In the genomic region with DNA sequence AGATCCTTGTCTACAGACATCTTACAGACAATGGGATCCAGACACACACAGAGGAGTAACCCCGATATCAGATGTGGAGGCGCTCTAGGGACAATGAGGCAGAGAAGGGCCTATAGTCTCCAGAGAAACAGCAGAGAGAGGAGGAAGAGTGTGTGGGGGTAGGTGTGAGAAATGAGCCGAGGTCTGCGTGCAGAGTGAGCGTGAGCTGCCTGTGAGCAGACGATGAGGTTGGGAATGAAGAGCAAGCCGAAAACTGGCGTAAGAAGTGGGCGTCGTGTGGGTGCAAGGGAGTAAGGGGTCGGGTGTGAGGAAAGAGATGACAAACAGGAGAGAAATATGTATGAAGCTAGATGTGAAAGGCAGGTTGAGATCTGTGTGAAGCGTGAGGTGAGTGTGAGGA, we compare ENCODE assay signal across 36 mouse cellular contexts. TPM values are rescaled to one million over a fixed set of nuclear protein-coding genes. Genes with fewer than 3 reads are reported as not detected.
DNase-seq lines count a peak whose midpoint lies in the region; ATAC-seq and TF ChIP-seq lines count a peak whose summit lies in the region.
"Had no signal": no experiment of that assay in that cellular context is flagged by ENCODE, and none has a peak within 500 bp of the region (broad histone marks: within the 10 kb centered on the region; RNA-seq: fewer than 3 reads in every experiment).

No protein-coding gene starts in this region.

- intact Hi-C loops in left cerebral cortex, postnatal 25 days (cut with DNase I): no loop called here
- intact Hi-C loops in left cerebral cortex, postnatal 14 days (cut with DNase I): no loop called here

- no peak overlapping the region for H3K9ac ChIP-seq in liver, postnatal 0 days (replicated peaks)
- H3K9ac ChIP-seq: embryonic facial prominence, embryonic 13.5 days; heart, embryonic 13.5 days; hindbrain, embryonic 14.5 days; liver, embryonic 12.5 days had no signal

- no peaks in the 10 kb centered on the region for H3K27me3 ChIP-seq in liver, postnatal 0 days (ENCODE audit: insufficient read depth, low read length)
- H3K27me3 ChIP-seq: embryonic facial prominence, embryonic 13.5 days; heart, embryonic 13.5 days; liver, embryonic 12.5 days; Patski had no signal

- WGBS in liver, postnatal 0 days (ENCODE audit: insufficient replicate concordance): 88% methylated on average over 12 of the region's 12 CpGs

- no peak overlapping the region for H3K4me2 ChIP-seq in liver, postnatal 0 days (ENCODE audit: low read depth, low read length)
- H3K4me2 ChIP-seq: embryonic facial prominence, embryonic 13.5 days; heart, embryonic 13.5 days; hindbrain, embryonic 14.5 days; liver, embryonic 12.5 days had no signal

- ATAC-seq in frontal cortex, adult (ENCODE audit: low TSS enrichment): peak; percentile 66
- ATAC-seq in liver, postnatal 0 days: no peak
- ATAC-seq: intestine, postnatal 0 days; liver, embryonic 12.5 days; lung, postnatal 0 days; Patski had no signal

- no peaks in the 10 kb centered on the region for H3K4me1 ChIP-seq in liver, postnatal 0 days (ENCODE audit: insufficient read depth)

- H3K9me3 ChIP-seq in liver, postnatal 0 days (ENCODE audit: low read length): no peaks in the 10 kb centered on the region
- H3K9me3 ChIP-seq: embryonic facial prominence, embryonic 13.5 days; heart, embryonic 13.5 days; liver, embryonic 12.5 days had no signal

- no peak overlapping the region for H3K4me3 ChIP-seq in liver, postnatal 0 days (ENCODE audit: low read depth, low read length)
- H3K4me3 ChIP-seq: embryonic facial prominence, embryonic 13.5 days; heart, embryonic 13.5 days; liver, embryonic 12.5 days had no signal

- TF ChIP-seq EP300 in liver, postnatal 0 days (IDR thresholded peaks at IDR 0.05; ENCODE audit: low read depth): no peak

- no peak for TF ChIP-seq CTCF in liver, postnatal 0 days (IDR thresholded peaks at IDR 0.05; ENCODE audit: low read depth)

- no peak overlapping the region for H3K27ac ChIP-seq in liver, postnatal 0 days (ENCODE audit: low read depth)
- H3K27ac ChIP-seq: embryonic facial prominence, embryonic 13.5 days; heart, embryonic 13.5 days; hindbrain, embryonic 14.5 days; liver, embryonic 12.5 days; stomach, postnatal 0 days had no signal

- H3K36me3 ChIP-seq in liver, postnatal 0 days (replicated peaks; ENCODE audit: insufficient read depth, low read length): peaks cover 12% of the 10 kb centered on the region; the same call in 1 of the 2 replicates

- no peak for DNase-seq in frontal cortex, postnatal 25 days (ENCODE audit: low spot score in 2 of 2)
- DNase-seq in left cerebral cortex, postnatal 25 days (ENCODE audit: low spot score in 2 of 2): peak; percentile 52 to 79
- no peak for DNase-seq in left cerebral cortex, postnatal 14 days (ENCODE audit: low spot score in 2 of 2)
- DNase-seq in right cerebral cortex, postnatal 25 days: peak; percentile 69
- DNase-seq in right cerebral cortex, postnatal 14 days: no peak
- no peak for DNase-seq in liver, postnatal 0 days
- DNase-seq: adrenal gland, postnatal 10 days; cerebellum, adult 11 months; cerebellum, adult 9-10 months; cerebellum, postnatal 36 days; gastrocnemius, postnatal 10 days; heart, postnatal 10 days; kidney, adult 9 months; kidney, postnatal 10 days; lung, adult 18-20 months; lung, postnatal 4 days; midbrain, embryonic 14.5 days; thymus, adult 2 months; thymus, postnatal 36 days had no signal

RNA-seq across cellular contexts. Expression of a gene that starts 49.4 kb away (rescaled TPM):
- total RNA-seq in left cerebral cortex, postnatal 25 days (2021): not detected
- total RNA-seq in left cerebral cortex, postnatal 14 days (2021): not detected
- polyA plus RNA-seq in liver, postnatal 0 days (2015; fragmentation: Nextera tagmentation; extraction: Ambion mirVana): not detected in 2 replicates
- total RNA-seq: adrenal gland, postnatal 10 days; gastrocnemius, postnatal 10 days; heart, adult 8-10 months; heart, postnatal 10 days; hematopoietic stem cell, adult 5-6 weeks; layer of hippocampus, postnatal 10 days; MEL had no signal
- polyA plus RNA-seq: embryonic facial prominence, embryonic 13.5 days; forebrain, embryonic 11.5 days; heart, embryonic 13.5 days; hindbrain, embryonic 14.5 days; intestine, postnatal 0 days; large intestine, adult 2 months; limb, embryonic 14.5 days; liver, embryonic 12.5 days; lung, postnatal 0 days; midbrain, embryonic 14.5 days; neural tube, embryonic 11.5 days; Patski; stomach, postnatal 0 days had no signal

Comparison
In these comparisons a context has a peak if more than half of its experiments do, and no peak if none do; other contexts are left out.
1. DNase-seq: peak in left cerebral cortex, postnatal 25 days (2 of 2) and right cerebral cortex, postnatal 25 days (single experiment); none in frontal cortex, postnatal 25 days (0 of 2), left cerebral cortex, postnatal 14 days (0 of 2), right cerebral cortex, postnatal 14 days (single experiment) and liver, postnatal 0 days (single experiment).